Mouse (Mus musculus) heart, postnatal 0 days (tissue): Measurements from ENCODE around the gene F830045P16Rik.

ENCODE experiments used
- CTCF ChIP-seq: IDR thresholded peaks from 2 replicates; pipeline ENCODE4 v1.5.1; 2016; ENCODE audit warnings: antibody characterized with exemption, control low read depth, low read depth
- EP300 ChIP-seq: IDR thresholded peaks from 2 replicates; pipeline ENCODE4 v1.6.1; 2016; ENCODE audit warnings: antibody characterized with exemption, low read depth

GRCm38 (mm10) chr2:129546772-129547171, 10.4 kb upstream of the F830045P16Rik start:
- TF ChIP-seq CTCF (no peak), EP300 (no peak)
